20 mouse cellular contexts compared by ENCODE assay signal in the genomic region with DNA sequence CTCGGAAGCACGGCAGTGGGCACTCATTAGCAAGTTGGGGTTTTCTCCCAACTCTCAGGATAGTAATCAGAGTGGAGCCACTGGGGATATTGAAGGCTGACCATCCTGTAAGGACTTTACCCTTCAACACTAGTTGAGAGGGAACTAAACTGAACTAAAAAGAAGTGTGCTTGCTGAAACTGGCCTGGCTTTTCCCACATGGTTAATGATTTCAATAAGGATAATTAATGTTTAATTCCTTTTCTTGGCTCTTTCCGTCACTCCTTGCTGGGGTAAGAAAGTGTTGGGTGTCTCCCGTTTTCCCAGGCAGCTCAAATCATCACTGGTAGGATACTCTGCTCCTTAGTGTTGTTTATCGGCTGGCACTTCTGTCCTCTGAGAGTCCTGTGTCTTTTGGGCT.
DNase-seq lines count a peak whose midpoint lies in the region; ATAC-seq and TF ChIP-seq lines count a peak whose summit lies in the region.
"Had no signal": no experiment of that assay in that cellular context is flagged by ENCODE, and none has a peak within 500 bp of the region (broad histone marks: within the 10 kb centered on the region; RNA-seq: fewer than 3 reads in every experiment).

No protein-coding gene starts in this region.

- 68% methylated on average over 5 of the region's 5 CpGs for WGBS in hindbrain, embryonic 10.5 days
- 50% methylated on average over 5 of the region's 5 CpGs for WGBS in hindbrain, postnatal 0 days
- 29% methylated on average over 5 of the region's 5 CpGs for WGBS in forebrain, embryonic 15.5 days
- WGBS in kidney, embryonic 15.5 days: 61% methylated on average over 5 of the region's 5 CpGs
- WGBS in macrophage (ENCODE audit: missing documents): 93% methylated on average over 5 of the region's 5 CpGs
- 77% methylated on average over 5 of the region's 5 CpGs for WGBS in heart, embryonic 10.5 days

- no peak overlapping the region for H3K9ac ChIP-seq in hindbrain, postnatal 0 days (replicated peaks; ENCODE audit: low read length)
- H3K9ac ChIP-seq in forebrain, embryonic 15.5 days (replicated peaks): no peak overlapping the region
- no peak overlapping the region for H3K9ac ChIP-seq in kidney, embryonic 15.5 days
- H3K9ac ChIP-seq: embryonic facial prominence, embryonic 13.5 days; midbrain, embryonic 15.5 days; neural tube, embryonic 15.5 days had no signal

- no peaks in the 10 kb centered on the region for H3K27me3 ChIP-seq in hindbrain, embryonic 10.5 days (ENCODE audit: insufficient read depth, poor library complexity, severe bottlenecking)
- no peaks in the 10 kb centered on the region for H3K27me3 ChIP-seq in hindbrain, postnatal 0 days (ENCODE audit: insufficient read depth, low read length)
- no peaks in the 10 kb centered on the region for H3K27me3 ChIP-seq in forebrain, embryonic 15.5 days
- no peaks in the 10 kb centered on the region for H3K27me3 ChIP-seq in kidney, embryonic 15.5 days
- no peaks in the 10 kb centered on the region for H3K27me3 ChIP-seq in heart, embryonic 10.5 days (ENCODE audit: insufficient read depth, poor library complexity, severe bottlenecking)
- H3K27me3 ChIP-seq: embryonic facial prominence, embryonic 13.5 days; midbrain, embryonic 15.5 days; neural tube, embryonic 15.5 days had no signal

- no peak for DNase-seq in hindbrain, embryonic 10.5 days (ENCODE audit: low spot score)
- DNase-seq in hindbrain, postnatal 0 days (ENCODE audit: low spot score): no peak
- DNase-seq in heart, embryonic 10.5 days (ENCODE audit: low spot score): no peak
- DNase-seq: adrenal gland, postnatal 25 days; cerebellum, adult 9-11 months; gastrocnemius, postnatal 14 days; heart, postnatal 36 days; layer of hippocampus, postnatal 36 days; lung, adult 18-20 months; lung, postnatal 14 days; right cerebral cortex, postnatal 25 days; thymus, postnatal 36 days had no signal

- no peak for ATAC-seq in hindbrain, postnatal 0 days
- no peak for ATAC-seq in forebrain, embryonic 15.5 days (replicated peaks)
- ATAC-seq in kidney, embryonic 15.5 days (replicated peaks; ENCODE audit: low FRiP score): peak; percentile 71
- no peak for ATAC-seq in megakaryocyte progenitor cell, adult 5-6 weeks (replicated peaks; ENCODE audit: poor library complexity)
- ATAC-seq: inflammation-experienced regulatory T-cells, adult 6 months; midbrain, embryonic 15.5 days had no signal

- H3K4me1 ChIP-seq in hindbrain, embryonic 10.5 days (replicated peaks): peaks cover 30% of the 10 kb centered on the region
- peaks cover 8% of the 10 kb centered on the region for H3K4me1 ChIP-seq in hindbrain, postnatal 0 days (ENCODE audit: insufficient read depth, low read length)
- H3K4me1 ChIP-seq in forebrain, embryonic 15.5 days: peaks cover 23% of the 10 kb centered on the region
- peaks cover 22% of the 10 kb centered on the region for H3K4me1 ChIP-seq in kidney, embryonic 15.5 days
- H3K4me1 ChIP-seq in heart, embryonic 10.5 days: peaks cover 3% of the 10 kb centered on the region; the same call in 1 of the 2 replicates

- no peak overlapping the region for H3K4me2 ChIP-seq in hindbrain, postnatal 0 days (ENCODE audit: low read depth, low read length)
- no peak overlapping the region for H3K4me2 ChIP-seq in forebrain, embryonic 15.5 days (replicated peaks)
- no peak overlapping the region for H3K4me2 ChIP-seq in kidney, embryonic 15.5 days

- H3K36me3 ChIP-seq in hindbrain, embryonic 10.5 days: no peaks in the 10 kb centered on the region
- H3K36me3 ChIP-seq in hindbrain, postnatal 0 days (ENCODE audit: insufficient read depth, low read length): no peaks in the 10 kb centered on the region
- H3K36me3 ChIP-seq in forebrain, embryonic 15.5 days: no peaks in the 10 kb centered on the region
- H3K36me3 ChIP-seq in kidney, embryonic 15.5 days: no peaks in the 10 kb centered on the region
- H3K36me3 ChIP-seq in macrophage (ENCODE audit: inconsistent target): no peaks in the 10 kb centered on the region
- no peaks in the 10 kb centered on the region for H3K36me3 ChIP-seq in heart, embryonic 10.5 days
- H3K36me3 ChIP-seq: embryonic facial prominence, embryonic 13.5 days; midbrain, embryonic 15.5 days; neural tube, embryonic 15.5 days had no signal

- no peak overlapping the region for H3K4me3 ChIP-seq in hindbrain, embryonic 10.5 days
- H3K4me3 ChIP-seq in hindbrain, postnatal 0 days (ENCODE audit: low read length): no peak overlapping the region
- H3K4me3 ChIP-seq in forebrain, embryonic 15.5 days: no peak overlapping the region
- H3K4me3 ChIP-seq in kidney, embryonic 15.5 days (replicated peaks): no peak overlapping the region
- H3K4me3 ChIP-seq in macrophage (ENCODE audit: inconsistent target): no peak overlapping the region
- H3K4me3 ChIP-seq in heart, embryonic 10.5 days: no peak overlapping the region
- H3K4me3 ChIP-seq: embryonic facial prominence, embryonic 13.5 days; midbrain, embryonic 15.5 days; neural tube, embryonic 15.5 days had no signal

- H3K27ac ChIP-seq in hindbrain, embryonic 10.5 days: peak overlapping the region; percentile 66; the same call in 1 of the 2 replicates
- no peak overlapping the region for H3K27ac ChIP-seq in hindbrain, postnatal 0 days
- peak overlapping the region; percentile 46 for H3K27ac ChIP-seq in forebrain, embryonic 15.5 days (replicated peaks)
- peak overlapping the region; percentile 75 for H3K27ac ChIP-seq in kidney, embryonic 15.5 days
- peak overlapping the region; percentile 81; the same call in 1 of the 2 replicates for H3K27ac ChIP-seq in macrophage
- no peak overlapping the region for H3K27ac ChIP-seq in heart, embryonic 10.5 days
- H3K27ac ChIP-seq: midbrain, embryonic 15.5 days; neural tube, embryonic 15.5 days had no signal

- no peak for TF ChIP-seq CTCF in hindbrain, postnatal 0 days (IDR thresholded peaks at IDR 0.05; ENCODE audit: low read depth)

- H3K79me2 ChIP-seq in macrophage (ENCODE audit: inconsistent target): no peaks in the 10 kb centered on the region

- H3K9me3 ChIP-seq in hindbrain, embryonic 10.5 days: no peaks in the 10 kb centered on the region
- H3K9me3 ChIP-seq in hindbrain, postnatal 0 days (ENCODE audit: low read length): no peaks in the 10 kb centered on the region
- no peaks in the 10 kb centered on the region for H3K9me3 ChIP-seq in forebrain, embryonic 15.5 days
- H3K9me3 ChIP-seq in kidney, embryonic 15.5 days (replicated peaks): no peaks in the 10 kb centered on the region
- H3K9me3 ChIP-seq in heart, embryonic 10.5 days: no peaks in the 10 kb centered on the region
- H3K9me3 ChIP-seq: embryonic facial prominence, embryonic 13.5 days; midbrain, embryonic 15.5 days; neural tube, embryonic 15.5 days had no signal

Comparison
In these comparisons a context has a peak if more than half of its experiments do, and no peak if none do; other contexts are left out.
1. H3K27ac ChIP-seq: peak in hindbrain, embryonic 10.5 days (single experiment), forebrain, embryonic 15.5 days (single experiment), kidney, embryonic 15.5 days (single experiment) and macrophage (single experiment); none in hindbrain, postnatal 0 days (single experiment) and heart, embryonic 10.5 days (single experiment).